Mouse (Mus musculus) thymus, postnatal 36 days (tissue): Measurements from ENCODE around the gene Acsl1.

ENCODE experiments used
- DNase-seq, 2 experiments: peaks; one replicate each; pipeline ENCODE4 v3.0.0; 2022; ENCODE audit warnings: mixed read lengths in 2 of 2

Gene Acsl1

DNA sequence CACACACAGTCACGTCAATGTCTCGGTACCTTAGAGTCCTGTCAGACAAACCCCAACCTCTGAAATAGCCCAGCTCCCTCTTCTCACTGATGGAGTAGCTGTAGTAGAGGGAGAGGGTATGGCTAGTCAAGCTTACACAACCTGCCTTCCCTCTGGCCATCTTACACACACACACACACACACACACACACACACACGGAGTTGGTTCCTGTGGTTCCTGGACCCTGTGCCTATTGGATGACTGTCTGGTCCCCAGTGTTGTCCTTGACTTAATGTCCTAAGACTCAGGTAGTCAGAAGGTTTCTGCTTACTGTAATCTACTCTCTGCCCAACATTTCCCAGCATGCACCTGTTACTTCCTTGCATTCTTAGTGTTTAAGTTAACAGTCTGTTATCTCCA, 5.1 kb downstream of the Acsl1 start:
- DNase-seq: no peak

DNA sequence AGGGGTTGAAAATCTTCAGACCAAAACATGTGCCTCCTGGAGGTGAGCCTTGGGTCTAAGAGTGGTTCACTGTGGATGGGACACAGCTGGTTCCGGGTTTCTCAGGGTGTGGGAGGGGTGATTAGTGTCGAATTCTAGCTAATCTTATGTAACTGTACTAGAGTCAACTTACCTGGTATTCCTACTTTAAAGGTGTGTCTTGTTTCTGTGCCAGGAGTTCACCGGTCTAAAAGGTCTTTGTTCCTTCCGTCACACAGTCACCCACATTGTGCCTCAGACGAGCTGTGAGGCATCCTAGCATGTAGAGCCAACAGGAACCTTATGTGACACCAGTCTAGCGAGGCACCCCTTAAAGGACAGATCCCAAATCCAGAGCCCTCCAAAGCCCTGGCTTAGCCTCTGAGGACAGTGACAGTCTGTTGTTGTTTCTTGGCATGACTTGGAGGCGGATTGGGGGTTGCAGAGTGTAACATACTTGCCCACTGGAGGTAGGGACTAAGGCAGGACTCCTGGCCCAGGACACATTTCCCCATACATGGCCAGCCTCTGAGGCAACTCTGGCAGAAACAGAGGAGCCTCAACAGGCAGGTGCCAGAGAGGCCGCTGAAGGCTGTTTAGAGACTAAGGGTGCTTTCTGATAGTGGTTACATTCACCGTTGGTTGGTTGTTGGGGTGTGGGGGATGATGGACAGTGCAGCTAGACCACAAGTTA, 7.1 kb downstream of the Acsl1 start:
- DNase-seq: no peak

DNA sequence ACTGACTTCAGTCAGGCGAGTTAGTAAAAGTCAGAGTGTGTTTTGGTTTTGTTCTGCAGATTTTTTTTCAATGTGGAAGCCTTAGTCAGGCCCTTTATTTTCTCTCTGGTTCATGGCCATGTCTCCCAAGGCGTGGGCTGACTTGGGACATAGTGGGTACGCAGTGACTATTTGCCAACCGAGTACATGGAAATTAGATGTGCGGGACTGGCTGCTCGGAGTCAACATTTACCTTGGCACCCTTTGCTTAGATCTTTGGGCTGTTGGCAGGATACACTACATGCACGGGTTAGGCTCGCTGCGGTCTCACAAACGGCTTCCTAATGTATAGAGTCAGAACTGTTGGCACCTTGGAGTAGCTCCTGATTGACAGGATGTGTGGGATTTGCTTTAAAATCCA, 7.9 kb downstream of the Acsl1 start:
- DNase-seq: no peak

DNA sequence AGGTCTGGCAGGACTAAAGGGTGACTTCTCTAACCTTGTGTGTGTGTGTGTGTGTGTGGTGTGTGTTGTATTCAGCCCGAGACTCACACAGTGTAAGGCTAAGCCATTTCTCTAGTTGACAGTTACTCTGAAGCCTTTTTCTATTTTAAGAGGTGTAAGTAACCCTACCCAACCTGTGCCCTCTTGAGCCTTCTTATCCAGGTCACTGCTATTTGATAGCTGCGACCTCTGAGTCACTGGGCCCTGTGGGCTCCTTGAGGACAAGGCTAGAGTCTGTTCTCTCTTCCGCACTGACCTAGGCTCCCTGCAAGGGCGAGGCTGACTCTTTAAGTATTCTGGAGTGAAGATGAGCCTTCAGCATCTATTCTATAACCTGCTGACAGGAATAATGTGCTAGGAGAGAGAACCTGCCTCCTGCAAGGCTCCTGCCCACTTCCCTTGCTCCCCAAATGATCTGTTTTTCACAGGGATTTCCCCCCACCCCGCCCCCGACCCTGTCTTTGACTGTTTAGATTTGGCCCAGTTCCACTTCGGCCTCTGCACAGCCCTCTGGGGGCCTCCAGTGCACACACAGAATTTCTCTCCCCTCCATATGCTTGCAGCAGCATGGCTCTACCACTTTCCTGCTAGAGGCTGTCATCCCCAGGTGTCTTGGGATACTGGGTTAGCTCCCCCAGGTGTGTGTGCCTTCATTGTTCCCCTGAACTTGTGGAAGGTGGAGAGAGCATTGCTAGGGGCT, 9.1 kb downstream of the Acsl1 start:
- DNase-seq: no peak

DNA sequence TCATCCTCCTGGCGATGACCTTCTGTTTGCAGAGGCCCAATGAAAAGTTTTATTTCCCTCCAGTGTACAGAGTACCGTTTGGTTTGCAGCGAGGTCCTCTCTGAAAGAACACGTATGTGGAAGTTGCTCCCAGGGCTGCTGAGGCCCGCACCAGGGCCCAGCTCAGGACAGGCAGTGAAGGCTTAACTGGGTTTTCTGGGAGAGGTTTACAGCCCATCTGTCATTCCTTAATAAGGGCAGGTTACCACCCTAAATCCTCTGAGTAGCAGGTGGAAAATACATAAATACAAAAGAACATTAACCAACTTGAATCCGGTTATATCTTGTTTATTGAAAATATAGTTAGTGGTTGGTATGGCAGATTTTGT, 9.7 kb downstream of the Acsl1 start:
- DNase-seq: no peak

DNA sequence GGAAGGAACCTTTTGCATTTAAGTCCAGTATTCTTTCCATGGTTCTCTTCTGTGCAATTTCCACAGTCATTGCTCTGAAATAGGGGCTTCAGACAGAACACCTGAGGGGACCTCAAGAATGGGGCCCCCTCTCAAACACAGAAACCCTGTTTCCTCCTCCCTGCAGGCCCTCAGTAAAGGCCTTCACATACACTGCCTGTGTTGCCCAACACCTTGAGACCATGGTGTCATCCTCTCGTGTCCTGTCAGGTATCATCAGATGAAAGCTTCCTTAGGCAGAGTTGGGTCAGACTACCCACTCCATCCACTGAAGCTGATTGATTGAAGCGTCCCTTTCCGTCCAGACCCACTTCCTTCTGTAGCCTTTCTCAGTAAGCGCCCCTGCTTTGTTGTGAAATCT, 11.9 kb downstream of the Acsl1 start:
- DNase-seq: no peak

DNA sequence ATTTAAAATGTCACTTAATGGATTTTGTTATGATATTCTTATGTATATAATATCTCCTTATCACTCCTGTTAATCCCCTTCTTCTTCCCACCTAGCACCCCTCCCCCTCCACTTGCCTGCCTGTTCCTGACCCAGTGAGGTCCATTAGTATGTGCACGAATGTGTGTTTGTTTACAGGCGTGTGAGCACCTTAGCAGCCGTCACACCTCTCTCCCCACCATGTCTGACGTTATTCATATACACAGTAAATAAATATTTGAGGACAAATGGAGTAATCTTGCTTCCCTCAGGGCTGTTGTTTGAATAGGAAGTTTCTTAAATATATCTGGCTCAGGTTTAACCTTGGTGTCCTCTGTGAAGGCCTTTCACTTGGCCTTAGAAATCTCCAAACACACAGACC, 12.4 kb downstream of the Acsl1 start:
- no peak for DNase-seq

DNA sequence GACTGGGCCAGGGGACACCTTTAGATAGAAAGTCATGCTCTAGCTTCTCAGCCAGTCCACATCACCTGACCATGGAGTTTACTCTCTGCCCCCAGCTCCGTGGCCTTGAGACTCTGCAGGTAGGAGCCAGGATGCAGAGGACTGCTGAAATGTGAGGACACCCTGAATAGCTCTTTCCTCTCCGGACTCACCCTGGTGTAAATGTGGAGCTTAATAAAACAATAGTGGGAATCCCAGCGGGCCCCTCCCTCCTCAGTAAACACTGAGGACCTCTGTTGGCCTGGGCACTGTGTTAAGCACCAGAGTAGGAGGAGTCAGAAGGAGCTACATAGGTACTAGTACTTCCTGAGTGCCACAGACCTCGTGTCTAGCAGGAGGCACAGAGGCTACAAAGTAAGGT, 13.2 kb downstream of the Acsl1 start:
- no peak for DNase-seq

DNA sequence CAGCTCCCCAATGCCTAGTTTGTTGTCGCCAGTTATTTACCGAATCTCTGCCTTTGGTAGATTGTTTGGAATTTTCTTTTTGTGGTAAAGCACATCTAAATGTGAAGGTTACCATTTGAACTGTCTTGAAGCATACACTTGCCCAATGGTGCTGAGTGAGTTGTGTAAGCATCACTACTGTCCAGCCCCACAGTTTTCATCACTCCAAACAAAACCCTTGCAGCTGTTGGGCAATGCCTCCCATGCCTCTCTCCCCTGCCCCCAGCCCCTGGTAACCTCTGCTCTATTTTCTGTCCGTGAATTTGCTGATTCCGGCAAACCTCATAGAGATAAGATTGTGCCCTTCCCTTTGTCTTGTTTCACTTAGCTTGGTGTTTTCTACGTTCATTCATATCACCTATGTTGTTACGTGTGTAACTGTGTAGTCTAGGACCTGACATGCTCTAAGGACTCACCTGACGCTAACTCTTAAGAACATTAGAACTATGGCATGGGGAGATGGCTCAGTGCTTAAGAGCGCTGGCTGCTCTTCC, 14.2 kb downstream of the Acsl1 start:
- DNase-seq: no peak

DNA sequence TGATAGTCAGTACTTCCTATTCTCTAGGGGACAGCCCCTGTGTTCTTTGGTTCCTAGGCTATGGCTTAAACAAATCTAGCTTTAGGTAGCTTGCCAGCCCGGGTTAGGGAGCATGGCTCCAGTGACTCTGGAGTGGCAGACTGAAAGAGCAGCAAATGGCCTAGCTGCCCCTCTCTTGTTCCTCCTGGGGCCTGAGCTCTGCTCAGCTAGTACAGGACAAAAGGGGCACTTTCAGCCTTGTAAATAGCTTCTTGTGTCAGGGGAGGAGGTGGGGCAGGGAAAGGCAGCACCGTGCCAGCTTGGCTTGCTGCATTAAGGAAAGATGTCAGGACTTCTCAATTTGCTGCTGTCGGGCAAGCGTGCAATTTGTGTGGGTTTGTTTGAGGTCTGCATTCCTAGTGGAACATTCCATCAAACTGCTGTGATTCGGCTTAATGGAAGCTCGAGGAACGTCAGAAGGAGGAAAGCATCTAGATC, 17.3 kb downstream of the Acsl1 start:
- no peak for DNase-seq

DNA sequence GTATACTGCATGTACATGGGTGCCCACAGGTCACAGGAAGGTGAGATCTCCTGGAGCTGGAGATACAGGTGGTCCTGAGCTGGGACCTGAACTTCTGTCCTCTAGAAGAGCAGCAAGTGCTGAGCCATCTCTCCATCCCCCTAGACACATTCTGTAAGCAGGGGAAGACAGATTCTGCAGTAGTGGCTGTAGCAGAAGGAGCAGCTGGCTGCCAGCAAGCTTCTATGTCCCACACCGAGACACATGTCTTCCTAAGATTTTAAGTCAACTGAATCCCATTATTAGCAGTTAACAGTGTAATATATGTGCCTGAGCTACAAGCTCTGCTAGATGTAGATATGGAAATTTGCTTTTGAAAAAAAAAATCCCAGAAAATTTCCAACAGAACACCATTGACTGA, 18.4 kb downstream of the Acsl1 start:
- DNase-seq: no peak

DNA sequence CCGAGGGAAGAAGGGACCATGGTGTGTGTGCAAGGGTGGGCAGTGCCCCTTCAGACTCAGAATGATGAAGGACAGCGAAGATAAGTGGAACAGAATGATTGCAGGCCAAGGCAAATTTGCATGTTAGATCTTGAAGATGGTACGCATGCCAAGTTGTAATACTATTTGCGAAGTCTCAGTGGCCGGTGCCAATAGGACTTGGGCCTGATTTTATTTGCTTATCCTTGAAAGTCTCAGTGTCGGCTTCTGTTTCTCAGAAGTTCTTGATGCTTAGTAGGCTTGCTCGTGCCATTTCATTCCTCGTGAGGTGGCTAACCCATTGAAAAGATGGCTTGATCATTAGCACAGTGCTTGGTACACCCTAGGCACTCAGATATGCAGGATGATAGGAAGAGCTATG, 19.4 kb downstream of the Acsl1 start:
- DNase-seq: no peak

DNA sequence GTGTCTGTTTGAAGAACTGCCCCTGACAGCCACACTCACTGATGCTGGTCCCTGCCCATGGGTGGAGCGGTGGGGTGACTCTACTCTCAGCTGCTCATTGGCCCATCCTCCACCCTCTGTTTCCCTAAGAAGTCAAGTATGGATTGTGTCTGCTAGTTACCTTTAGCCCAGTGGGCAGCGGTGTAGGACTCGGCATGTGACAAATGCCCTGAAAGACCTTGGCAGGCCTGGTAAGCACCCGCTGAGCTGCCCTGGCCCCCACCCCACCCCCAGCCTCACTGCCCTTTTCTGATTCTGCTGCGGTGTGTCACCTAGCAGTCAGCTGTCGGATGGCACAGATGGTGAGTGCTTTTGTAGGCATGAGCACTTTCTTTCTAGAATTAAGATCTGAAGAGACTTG, 20.0 kb downstream of the Acsl1 start:
- no peak for DNase-seq

DNA sequence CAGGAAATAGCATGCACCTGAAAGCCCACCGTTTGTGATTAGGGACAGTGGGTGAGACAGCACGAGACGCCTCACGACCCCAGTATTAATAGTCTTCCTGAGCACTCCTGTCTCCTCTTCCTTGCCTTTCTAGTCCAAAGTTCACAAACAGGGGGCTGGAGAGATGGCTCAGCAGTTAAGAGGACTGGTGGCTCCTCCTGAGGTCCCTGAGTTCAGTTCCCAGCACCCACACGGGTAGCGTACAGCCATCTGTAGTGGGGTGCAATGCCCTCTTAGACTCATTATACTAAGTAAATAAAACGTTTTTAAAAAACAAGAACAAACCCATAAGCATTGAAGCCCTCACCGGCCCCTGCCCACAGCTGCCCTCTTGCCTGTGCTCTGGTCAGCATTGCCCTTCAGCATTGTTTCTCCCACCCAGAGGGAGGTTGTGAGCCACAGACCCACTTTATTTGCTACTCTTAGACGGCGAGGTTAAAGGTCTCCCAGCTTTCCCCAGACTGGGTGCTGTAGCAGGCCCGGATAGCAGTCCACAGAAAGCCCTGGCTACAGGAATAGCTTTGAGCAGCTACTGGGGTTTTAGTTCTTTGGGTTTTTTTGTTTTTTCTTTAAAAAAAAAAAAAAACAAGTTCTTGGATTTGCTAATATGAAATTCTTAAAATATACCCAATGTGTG, 22.8 kb downstream of the Acsl1 start:
- DNase-seq: no peak

DNA sequence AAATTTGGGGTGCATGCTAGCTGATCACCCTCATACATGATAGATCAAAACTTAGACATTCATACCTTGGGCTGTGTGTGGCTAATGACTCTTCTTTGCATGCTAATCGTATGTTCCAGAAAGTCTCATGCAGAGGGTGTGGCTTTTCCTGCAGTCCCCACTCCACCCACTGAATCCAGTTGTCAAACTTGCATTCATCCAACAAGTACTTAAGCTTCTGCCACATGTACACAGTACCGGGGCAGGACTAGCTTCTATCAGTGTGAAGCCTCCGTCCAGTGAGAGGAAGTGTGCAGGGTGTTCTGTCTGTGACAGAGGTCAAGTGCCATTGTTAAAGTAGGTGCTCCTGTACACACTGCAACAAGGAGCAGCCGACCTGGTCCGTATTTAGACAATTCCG, 26.0 kb downstream of the Acsl1 start:
- no peak for DNase-seq

DNA sequence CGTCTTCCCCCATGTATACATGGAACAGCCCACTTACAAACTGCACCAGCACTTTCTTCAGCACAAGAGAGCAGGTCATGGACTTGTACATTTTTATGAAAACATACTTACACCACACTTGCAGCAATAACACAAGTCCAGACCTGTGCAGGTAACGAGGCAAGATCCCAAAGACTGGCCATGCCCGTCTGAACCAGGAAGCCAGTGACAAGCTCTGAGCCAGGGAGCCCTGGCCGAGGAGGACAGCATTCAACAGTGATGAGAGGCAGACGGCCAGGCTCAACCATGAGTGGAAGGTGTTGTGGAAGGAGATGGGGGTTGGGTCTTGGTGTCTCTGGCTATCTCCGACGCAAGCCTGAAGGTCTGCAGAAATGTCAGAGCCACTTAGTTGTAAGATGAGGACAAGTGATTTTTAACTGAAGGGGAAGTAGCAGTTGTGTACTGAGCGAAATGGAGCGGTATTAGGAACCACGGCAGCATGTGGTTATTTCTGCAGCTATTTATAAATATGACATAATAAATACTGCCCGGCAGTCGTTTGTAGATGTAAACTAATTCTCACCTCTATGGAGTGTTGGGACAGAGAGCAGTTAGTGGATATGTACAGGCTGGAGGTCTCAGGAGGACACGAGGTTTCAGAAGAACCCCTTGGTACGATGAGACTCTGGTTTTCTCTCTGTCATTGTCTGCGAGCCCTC, 26.6 kb downstream of the Acsl1 start:
- DNase-seq: no peak

DNA sequence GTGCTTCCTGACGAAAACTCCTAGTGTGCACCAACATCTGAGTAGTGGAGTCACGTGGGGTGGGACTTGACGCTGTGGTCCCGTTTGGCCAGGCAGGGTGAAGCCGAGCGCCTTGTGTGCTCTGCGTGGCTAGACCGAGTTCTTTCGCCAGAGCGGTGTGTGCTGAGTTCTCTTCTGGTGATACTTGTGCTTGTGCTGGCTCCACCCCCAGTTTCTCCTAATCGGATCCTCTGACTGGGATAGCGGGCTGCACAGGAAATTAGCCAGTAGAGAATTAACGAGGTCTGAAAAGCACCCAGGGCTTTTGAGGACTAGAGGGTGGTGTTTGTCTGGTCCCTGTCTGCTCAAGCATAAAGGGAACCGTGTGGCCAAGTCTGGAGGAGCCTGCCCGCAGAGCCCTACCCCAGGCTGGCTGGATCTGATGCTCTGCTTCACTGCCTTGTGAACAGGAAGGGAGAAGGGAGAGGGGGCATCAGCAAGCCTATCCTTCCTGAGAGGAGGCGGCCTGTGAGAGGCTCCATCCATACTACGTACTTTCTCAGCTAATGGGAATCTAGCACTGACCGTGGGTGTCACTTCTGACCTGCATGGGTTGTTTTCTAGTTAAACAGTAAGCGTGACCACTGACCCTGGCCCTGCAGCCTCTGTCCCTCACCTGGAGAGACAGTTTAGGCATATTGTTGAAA, 28.7 kb downstream of the Acsl1 start:
- DNase-seq: no peak

DNA sequence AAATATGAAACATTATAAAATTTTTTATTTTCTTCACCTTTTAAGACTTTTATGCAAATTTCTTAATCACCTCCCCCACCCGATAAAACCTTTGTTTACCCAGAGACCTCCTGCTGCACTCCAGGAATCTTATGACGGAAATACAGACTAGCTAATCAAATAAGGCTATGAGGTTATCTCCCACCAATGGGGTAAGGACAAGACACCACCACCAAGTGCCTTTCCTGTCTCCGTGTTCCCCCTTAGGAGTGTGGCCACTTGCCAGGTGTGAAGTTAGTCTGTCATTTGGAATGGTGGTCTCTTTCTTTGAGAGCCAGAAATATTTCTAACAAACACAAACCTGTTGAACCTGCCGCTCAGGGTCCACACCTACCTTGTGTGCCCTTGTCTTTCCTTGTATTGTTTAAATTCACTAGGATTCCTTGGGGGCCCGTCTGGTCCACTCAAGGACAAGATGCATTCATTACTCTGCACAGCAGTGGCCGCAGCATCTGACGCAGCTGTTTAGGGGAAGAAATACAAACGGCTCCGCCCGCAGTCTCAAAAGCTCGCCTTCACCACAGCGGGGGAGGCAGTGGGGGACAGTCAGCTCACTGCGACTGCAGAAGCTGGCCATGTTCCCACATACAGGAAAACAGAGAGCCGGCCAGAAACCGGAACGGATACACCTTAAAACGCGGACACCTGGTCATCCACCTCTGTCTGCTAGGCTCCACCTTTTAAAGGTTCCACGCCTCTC, 31.7 kb downstream of the Acsl1 start:
- DNase-seq: no peak

DNA sequence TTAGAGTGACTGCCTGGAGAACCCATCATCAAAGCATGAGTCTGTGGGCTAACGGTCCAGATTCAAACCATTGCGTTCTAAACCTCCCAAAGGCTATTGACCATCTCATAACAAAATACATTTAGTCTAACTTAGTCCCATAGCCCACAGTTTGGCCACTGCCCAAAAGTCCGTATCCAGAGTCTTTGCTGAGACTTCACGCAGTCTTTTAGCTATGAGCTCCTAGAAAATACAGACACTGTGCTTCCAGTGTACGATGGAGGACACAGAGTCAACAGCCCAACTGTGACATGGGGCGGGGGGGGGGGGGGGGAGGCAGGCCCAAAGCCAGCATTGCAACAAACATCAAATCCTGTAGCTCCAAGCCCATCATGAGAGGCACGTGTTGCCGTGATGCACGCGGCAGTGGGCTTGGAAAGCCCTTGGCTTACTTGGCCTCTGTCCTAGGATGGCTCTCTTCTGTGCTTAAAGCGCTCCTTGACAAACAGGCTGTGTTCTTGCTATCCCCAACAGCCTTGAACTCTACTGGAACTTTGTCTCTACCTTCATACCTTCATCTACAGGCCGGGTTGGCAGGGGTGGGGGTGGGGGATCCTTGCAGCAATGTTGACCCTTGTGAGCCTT, 32.3 kb downstream of the Acsl1 start:
- no peak for DNase-seq

DNA sequence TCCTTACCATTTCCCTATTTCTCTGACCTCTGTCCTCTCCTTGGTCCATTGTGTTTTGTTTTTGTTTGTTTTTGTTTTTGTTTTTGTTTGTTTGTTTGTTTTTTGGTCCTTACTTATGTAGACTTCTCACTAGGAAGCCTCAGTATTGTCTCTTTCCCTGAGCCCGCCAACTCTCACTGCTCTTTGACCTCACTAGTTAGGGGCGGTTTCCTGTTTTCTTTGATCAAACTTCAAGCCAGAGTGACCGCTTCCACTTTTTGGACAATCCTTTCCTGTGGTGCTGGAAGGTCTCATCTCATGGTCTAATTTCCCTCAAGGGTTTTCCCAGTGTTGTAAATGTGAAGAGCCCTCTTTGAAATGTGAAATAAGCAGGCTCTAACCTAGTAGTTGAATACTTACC, 33.4 kb downstream of the Acsl1 start:
- no peak for DNase-seq
